Mouse (Mus musculus): ENCODE results near the gene Btbd16.

The Btbd16 gene

DNA sequence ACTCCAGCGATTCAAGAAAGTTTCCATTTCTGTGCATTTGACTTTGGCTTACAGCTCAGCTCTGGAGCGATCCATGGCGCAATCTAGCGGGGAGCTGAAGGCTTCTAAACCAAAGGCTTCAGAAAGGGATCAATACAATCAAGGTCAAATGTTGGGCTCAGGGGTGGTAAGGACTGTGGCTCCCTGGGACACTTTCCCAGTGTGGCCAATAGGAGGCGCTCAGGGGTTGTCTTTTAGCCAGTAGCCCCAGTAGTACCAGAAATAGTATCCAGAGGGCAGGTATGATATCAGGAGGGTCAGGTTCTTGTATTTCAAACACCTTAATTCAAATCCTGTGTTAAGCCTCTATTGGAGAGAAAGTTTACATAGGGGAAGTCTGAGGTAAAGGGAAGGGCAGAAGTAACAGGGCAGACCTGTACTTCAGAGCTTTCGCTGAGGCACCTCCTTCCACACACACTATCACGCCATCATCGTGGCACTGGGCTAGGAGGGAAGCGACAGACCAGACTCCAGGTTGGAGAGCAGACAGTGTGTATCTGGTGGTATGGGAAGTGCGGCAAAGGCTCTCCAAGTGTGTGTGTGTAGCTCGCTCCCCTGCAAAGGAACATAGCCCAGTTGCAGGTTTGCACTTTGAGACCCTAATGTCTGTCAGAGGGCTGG is 568 bp upstream of the Btbd16 start:
- DNase-seq: peak in 1 of 2 experiments; percentile 24

DNA sequence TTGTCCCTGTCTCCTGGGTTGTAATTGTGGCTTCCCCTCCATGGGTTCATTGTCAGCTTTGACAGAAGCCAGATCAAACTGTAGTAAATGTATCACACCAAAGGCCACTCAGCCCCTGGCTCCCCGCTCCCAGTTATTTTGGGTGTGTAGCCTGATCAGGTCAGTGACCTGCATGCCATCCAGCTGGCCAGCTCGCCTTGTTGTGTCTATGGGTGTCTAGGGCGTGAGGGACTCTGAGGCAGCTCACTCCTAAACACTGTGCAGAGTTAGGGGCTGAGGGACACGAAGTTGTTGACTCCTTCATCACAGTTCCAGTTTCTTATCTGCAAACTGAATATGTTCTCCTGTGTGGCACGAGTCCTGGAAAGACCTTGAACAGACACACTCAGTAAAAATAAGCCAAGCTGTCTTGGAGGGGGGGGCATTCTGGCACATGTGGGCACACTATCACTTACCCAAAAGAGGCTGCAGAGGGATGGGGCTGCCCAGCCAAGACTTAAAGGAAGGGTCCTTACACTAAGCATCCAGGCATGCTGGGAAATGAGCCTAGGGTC is 7.1 kb downstream of the Btbd16 start:
- no peak for DNase-seq

DNA sequence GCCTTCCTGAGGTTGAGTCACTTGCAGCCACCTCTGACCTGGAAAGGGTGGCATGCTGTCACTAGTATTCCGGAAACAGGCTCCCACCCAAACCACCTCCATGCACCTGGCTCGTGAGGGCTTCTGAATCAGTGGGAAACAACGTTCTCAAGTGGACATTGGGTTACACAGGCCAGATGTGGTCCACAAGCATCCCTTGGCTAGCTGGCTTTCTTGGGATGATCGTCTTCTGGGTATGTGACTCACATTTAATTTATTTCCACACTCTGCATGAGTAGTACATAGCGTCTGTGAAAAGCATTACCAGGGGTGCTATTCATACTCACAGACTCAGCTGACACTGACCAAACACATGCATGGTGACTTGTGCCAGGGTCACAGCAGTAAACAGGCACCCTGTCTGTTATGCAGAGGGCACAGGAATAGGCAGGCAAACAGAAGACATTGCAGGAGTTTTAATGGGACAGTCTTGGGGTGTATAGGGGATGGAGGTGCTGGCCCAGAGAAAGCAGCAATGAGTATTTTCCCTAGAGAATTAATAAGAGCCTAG is 8.7 kb downstream of the Btbd16 start:
- DNase-seq: no peak

DNA sequence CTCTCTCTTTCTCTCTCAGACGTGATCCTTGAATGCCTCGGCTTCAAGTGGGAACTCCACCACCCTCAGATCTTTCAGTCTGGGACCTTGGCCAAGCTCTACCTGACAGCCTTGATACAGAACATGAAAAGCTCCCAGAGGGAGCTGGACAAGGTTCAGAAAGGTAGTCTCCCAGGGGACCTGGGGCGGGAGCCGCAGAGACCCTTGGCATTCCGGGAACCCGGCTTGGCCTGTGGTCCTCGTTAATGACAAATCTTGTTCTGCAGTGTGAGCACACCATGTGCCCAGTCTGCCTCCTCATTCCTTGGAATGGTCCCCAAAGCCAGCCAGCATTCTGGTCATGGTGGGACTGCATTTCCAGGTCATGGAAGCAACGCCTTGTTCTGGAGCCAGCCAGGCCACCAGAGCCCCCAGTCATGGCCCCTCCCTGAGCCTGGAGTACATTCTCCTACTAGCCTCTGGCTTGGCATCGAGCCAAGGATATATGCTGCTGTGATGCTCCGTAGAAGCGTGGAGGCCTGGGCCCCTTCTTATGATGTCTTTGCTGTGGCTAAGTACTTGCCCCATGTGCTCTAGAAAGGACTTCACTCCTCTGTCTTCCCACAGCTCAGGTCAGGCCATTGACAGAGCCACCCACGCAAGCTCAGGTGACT is 12.2 kb downstream of the Btbd16 start:
- DNase-seq: no peak

DNA sequence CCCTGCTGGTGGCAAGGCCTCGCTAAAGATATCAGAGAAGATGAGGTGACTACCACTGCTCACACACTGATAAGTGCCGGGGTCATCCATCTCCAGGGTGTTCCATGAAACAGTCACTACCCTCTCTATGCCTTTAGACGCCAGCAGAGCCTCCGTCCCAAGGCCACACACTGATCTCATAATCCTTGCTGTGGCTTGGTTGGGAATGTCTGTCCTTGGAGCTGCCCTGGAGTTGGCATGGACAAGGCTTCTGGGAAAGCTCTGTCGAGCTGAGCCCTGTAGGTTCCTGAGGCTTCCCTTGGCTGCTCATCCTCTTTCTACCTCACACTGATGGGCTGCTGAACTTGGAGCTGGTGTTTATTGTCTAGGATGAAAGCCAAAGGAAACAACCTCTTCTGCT is 12.8 kb downstream of the Btbd16 start:
- DNase-seq: no peak

DNA sequence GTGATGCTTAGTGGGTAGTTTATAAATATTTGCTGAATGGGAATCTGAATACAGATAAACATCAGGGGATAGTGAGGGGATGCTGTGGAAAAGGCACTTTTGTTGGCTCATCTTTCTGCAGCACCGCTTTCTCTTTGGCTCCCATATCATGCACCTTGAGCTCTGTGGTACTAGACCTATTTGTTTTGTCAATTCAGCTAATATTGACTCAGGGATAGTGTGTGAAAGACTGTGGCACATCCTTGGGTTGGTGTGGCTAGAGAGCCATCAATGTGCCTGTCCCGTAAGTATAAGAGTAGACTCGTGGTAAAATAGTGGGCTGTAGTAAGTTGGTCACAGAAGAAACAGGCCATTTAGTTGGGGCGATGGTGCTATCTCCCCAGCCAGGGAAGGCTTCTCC is 13.7 kb downstream of the Btbd16 start:
- no peak for DNase-seq

DNA sequence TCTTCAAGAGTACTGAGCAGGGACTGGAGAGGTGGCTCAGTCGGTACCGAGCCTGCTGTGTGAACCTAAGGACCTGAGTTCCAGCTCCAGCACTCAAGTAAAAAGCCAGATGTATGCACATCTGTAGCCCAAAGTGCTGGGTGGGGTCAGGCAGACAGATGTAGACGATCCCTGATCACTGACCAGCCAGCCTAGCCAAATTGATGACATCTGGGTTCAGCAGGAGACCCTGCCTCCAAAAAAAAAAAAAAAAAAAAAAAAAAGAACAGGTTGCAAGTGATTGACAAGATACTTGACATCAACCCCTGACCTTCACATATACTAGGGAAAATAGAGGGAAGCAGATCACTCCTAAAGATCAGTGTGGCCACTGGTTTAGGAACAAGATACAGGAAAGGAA is 15.1 kb downstream of the Btbd16 start:
- DNase-seq: no peak

DNA sequence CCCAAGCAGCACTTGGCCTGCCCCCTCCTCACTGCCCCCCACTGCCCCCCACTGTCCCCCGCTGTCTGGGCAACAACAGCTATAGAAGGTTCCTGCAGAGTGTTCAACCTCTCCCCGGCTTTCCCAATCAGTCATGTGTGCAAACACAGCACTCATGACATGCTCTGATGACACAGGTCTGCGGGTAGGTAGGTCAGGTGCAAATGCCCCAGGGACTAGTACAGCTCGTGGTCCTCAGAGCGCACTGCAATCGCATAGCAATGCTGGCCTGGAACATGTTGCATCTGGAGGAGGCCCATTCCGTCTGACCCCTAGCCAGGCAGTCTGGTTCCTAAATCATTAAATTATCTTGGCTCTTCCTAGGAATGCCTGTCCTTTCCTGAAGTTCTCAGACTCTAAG is 15.6 kb downstream of the Btbd16 start:
- no peak for DNase-seq

DNA sequence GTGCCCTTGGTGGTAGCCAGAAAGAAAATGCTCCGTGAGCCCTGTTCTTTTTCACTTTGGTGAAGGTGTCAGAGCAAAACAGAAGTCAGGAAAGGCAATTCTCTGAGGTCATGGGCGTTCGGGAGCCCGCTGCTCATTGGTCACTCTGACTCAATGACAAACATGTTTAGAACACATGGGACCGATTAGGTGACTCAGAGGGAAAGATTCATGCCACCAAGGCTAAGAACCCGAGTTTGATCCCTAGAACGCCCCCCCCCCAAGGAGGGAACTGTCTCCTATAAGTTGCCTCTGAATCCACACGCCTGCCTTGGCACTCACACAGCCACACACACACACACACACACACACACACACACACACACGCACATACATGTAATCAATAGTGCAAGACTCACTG is 19.8 kb downstream of the Btbd16 start:
- DNase-seq: no peak

DNA sequence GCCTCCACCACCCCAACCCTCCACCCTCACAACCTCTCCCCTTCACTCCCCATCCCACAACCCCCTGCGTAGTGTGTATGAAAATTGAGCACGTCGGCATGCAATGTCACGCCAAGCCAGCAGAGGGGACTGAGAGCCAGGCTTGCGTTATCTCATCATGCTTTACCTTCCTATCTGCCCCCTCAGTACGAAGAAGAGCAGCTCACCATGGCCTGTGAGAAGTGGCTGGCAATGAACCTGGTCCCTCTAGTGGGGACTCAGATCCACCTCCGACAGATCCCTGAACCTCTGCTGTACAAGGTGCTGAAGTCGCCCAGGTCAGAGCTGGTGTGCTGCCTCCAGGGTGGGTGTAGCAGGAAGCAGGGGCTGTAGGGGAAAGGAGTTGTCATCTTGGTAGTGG is 22.9 kb downstream of the Btbd16 start:
- no peak for DNase-seq

DNA sequence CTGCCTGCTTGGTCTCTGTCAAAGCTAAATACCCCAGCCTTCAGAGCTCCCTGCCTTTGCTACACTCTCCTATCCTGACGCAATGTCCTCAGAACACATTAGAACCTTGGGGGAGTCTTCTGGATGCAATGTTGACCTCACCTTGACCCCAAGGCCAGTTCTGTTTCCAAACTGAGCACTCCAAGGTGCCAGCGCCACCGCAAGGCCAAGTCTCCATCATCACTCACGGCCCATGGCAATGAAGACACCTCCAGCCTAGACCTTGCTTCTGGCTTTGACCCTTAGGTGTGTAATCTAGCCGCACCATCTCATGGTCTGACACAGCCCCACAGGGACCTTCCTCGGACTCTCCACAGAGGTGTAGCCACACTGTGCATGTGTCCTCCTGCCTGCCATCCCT is 23.7 kb downstream of the Btbd16 start:
- DNase-seq: no peak

DNA sequence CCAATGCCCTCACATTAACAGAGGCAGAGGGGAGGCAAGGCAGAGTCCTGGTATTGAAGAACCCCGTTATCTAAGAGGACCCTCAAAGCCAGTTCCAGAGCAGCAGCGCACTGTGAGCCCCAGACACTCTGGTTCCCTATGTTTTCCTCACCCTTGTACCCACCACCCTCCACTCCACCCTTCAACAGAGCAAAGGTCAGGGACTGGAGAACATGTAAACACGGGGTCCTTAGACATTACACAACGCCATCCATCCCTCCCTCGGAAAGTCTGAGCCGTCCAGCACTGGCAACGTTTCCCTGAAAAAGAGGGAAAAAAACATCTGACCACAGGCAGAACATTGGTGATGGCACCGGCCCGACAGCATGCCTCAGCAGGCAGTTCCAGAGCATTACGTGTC is 25.5 kb downstream of the Btbd16 start:
- no peak for DNase-seq

DNA sequence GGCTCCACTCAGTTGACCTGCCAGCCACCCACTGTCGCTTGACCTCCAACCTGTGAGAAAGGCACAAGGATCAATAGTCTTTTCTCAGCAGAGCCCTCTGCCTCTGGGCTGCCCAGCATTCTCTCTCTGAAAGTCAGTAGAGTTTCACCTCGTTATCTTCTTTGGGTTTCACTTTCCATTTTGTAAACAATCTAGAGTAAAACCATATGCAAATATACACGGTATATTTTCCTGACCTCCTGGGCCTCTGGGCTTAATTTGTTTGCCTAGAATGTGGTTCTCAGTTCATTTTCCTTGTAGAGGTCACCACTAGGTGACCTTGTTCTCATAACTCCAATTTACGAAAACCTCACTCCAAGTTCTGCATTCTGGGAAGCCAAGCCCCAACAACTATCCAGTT is 26.8 kb downstream of the Btbd16 start:
- no peak for DNase-seq

DNA sequence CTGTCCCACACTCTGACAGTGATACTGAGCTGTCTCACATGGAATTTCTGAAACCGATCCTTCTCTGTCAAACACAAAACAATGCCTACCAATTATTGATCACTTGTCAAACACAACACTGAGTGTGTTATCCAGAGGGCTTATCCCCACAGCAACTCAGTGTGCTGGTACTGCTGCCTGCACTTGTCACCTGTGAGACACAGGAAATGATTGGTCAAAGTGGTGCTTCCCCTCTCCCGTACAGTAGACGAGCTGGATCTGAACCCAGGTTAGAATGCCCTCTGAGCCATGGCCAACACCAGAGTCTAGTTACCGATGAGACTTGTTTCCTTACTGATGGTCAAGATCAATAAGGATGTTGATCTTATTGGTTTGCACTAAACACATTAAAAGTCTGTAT is 27.9 kb downstream of the Btbd16 start:
- no peak for DNase-seq

DNA sequence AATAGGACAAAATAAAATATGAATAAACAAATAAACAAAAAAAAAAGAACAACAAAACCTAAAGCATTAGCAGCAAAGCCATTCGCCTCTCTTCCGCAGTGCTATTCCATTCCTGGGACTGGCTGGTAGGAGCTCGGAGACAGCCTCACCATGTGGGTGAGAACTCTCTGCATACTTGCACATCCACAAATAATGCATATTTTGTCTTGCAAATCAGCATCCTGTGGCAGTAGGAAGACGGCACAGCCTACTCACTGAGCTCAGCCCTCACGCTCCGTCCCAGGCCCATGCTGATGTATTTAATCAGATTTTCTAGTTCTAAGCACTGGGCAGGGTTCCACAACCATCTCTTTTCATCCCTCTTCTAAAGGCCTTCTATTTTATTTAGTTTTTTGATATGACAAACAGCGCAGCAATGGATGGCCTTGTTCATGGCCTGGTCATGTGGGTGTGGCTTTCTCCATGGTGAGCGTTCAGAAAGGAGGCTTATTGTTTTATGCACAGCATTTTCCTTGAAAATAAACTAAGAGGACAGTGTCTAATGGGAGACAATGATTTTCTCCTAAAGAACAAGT is 29.5 kb downstream of the Btbd16 start:
- no peak for DNase-seq

DNA sequence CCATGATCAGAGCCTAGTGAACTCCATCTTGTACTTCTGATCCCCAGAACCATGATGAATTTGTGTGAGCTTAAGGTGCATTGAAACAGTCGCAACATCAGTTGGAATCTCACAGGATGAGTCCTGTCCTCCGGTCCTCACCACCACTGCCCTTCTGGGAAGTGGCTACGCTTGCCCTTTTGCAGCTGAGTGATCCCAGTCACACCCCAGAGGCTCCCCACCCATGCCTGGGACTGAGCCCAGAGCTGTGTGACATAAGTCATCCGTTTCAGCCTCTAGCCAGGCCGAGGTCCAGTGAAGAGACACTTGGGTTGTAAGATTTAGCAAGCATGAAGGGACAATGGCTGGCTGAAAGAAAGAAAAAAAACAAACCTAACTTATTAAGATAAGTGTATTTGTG is 31.1 kb downstream of the Btbd16 start:
- no peak for DNase-seq

DNA sequence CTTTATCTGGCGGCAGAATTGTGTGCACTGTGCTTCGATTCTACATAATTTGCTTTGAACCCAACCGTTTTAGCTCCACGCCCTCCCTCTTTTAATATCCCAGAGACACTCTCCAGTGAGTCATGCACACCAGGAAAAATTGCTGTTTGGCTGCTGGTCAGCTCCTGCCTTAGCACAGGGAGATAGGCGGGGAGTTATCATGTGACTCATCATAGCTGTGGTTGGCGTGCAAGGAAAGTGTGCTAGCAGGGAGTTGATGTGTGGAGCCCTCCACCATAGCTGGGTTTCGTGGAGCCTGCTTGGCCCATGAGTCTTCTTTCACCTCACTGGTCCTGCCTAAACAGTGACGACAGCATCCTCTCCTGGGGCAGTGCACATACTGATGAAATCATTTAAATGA is 33.9 kb downstream of the Btbd16 start:
- peak; percentile 45 to 56 for DNase-seq

DNA sequence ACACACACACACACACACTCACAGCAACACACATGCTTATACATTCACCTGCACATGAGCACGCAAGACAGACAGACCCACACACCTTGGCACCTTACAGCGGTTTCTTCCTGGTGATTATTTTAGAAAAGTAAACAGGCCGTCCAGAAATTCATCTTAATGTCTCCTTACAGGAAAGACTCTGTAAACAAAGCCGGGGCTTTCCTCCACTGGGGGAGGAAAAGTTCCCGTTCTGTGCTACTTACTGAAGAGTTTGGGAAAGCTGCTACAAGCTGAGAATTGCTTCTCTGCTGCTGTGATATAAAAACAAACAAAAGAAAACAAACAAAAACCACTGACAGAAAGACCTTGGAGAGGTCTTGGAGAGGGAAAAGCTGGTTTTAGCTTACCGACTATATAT is 34.8 kb downstream of the Btbd16 start:
- DNase-seq: no peak

DNA sequence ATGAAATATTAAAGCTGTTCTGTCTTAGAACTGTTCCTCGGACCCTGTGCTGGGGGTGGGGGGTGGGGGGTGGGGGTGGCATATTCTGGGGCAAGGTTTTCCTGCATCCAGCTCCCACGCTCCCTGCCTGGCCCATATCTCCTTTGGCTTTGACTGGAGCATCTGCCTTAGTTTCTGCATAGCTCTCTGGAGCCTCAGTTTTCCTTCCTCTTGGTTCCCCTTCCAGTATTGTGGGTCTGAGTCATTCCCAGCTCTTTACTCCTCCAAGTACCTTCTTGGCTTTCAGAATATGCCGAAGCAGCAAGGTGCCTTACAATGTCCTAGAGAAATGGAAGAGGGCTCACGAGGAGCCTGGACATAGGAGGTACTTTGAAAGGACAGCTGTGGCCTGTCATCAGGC is 36.4 kb downstream of the Btbd16 start:
- no peak for DNase-seq

DNA sequence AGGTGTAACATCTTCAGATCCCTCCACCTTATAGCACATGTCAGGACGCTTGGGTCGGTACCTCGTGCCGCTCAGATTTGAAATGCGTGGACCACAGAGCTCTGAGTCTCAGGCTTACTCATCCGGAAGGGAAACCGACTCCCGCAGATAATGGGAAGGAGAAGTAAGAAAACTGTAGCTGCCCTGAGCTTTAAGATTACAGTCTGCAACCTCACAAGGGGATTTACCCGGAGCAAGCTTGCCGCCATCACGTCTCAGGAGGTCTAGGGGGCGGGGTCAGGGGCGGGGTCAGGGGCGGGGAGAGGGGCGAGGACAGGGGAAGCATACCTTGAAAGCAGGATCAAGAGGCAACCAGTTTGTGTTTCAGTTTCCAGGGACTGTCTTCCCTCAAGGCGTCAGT is 38.5 kb downstream of the Btbd16 start:
- no peak for DNase-seq

DNA sequence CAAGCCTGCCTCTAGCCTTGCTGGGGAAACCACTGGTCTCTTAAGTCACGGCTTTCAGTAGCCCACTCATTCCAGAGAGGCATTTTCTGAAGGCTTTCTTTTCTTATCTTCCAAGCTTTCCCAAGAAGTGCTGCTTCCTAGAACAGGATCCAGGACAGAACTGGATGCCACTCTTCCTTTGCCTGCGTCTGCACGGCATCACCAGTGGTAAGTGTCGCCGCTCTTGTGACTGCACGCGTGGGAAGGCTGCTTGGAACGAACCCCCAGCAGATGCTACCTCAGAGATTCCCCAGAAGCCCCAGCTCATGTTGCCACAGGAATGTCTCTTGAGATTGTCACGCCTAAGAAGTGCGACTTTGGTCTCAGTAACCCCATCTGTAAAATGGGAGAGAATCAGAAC is 41.7 kb downstream of the Btbd16 start:
- no peak for DNase-seq

DNA sequence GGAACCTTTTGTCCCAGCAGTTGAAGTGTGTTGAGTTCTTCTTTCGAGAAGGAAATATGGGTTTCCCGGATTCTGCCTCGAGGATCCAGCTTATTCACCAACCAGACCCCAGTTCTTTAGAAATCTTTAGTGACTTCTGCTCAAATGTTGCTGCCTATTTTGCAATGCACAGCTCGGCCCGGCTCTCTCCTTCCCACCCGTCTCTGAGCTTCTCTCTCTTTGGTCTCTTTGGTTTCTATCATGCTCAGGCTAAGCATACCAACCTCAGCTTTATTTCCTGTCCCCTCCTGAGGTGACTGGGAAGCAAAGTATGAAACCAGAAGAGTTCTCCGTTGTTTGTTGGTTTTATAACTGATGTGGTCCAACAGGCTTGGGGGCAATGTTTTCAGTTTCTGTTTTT is 42.4 kb downstream of the Btbd16 start:
- DNase-seq: no peak

DNA sequence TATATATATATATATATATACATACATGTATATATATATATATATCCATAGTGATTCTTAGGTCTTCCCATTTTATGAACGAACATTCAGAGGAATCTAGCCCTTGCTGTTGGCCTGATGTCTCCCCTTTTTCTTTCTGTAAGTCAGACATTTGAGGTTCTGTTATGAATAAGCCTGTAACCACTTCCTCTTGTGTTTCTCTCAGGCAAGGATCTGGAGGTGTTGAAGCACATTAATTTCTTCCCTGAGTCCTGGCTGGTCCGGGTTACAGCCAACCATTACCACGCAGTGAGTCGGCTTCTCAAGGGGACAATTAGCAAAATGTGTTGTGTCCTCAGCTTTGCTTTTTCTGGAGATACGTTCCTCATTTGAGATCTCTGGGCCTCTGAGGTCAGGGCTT is 44.9 kb downstream of the Btbd16 start:
- no peak for DNase-seq

DNA sequence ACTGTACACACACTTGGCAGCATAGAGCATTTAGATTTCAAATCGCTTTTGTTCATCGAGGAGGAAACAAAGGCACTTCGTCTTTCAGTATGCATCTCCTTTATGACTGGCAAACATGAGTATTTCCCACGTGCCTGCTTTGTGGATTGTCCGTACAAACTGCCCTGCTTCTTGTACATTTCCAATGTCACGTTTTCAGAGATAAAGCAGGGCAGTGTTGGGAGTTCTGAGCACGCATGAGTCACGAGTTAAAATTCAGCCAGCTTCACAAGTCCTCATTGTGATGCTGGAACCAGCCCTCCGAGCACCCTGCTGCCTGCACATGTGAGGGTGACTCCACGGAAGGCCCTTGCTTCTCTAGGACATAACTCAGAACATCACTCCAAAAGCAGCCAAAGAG is 45.8 kb downstream of the Btbd16 start:
- no peak for DNase-seq

All from cerebellum, adult 18-20 months (tissue).